Mouse (Mus musculus) CD4-positive naive resting alpha-beta T cell, adult 57 days (primary cell): Measurements from ENCODE around the gene Tmod4. TPM values are rescaled to one million over a fixed set of nuclear protein-coding genes. Genes with fewer than 3 reads are reported as not detected.

Experiments used
- total RNA-seq: library from RNA; stranded (reverse); gene quantifications from one replicate; pipeline ENCODE4 v1.2.4, GENCODE M21; 2023

The Tmod4 gene
- 1.7 TPM for total RNA-seq

DNA sequence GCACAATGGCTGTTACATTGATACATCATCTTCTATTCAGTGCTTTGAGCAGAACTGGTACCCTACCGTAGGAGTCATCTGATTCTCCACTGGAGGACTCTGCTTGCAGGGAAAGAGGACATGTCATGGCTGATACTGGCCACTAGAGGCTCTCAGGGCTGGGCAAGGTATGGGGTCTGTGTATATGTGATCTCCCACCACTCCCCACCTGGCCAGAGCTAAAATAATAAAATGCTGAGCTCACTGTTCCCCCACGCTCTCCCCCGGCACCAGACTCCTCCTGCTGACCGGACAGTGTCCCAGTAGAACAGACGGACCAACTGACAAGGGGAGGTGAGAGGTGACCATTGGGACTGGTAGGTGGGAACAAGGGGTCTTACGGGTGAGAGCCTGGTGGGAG, at the start of gene Tmod4:
Gene Tmod4, plus strand, starts transcription at position 231 of the 400 bp plus-strand sequence.

GRCm38 (mm10) chr3:95106338-95107117, 17.7 kb upstream of the Tmod4 start, which contains the start of gene Pip5k1a:
Pip5k1a (minus strand) TSS chr3:95106930.

GRCm38 (mm10) chr3:95110911-95111726, 13.2 kb upstream of the Tmod4 start, which contains the start of gene Vps72:
Vps72 (plus strand) TSS chr3:95111022.

DNA sequence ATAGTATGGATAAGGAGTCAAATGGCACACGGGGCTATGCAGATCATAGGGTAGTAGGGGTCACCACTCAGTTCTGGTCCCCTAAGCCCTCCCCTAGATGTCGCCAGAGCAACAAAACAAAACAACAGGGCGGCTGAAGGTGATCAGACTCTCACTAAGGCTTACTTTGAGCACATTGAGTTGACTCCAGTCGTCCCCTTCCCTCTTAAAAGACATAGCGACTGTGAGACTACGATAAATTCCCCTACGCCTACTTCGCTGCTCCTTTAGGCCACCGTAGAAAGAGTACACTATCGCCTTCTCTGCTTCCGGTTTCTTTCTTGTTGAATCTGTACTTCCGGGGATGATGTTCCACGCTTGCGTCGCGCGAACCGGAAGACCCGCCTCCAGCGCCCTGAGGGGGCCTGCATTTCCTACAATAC, 9.4 kb downstream of the Tmod4 start, which contains the start of the genes Scnm1 and Lysmd1:
Gene Scnm1, minus strand, starts transcription at position 332 of the 422 bp plus-strand sequence.
Gene Lysmd1, plus strand, starts transcription at position 409 of the 422 bp plus-strand sequence.

DNA sequence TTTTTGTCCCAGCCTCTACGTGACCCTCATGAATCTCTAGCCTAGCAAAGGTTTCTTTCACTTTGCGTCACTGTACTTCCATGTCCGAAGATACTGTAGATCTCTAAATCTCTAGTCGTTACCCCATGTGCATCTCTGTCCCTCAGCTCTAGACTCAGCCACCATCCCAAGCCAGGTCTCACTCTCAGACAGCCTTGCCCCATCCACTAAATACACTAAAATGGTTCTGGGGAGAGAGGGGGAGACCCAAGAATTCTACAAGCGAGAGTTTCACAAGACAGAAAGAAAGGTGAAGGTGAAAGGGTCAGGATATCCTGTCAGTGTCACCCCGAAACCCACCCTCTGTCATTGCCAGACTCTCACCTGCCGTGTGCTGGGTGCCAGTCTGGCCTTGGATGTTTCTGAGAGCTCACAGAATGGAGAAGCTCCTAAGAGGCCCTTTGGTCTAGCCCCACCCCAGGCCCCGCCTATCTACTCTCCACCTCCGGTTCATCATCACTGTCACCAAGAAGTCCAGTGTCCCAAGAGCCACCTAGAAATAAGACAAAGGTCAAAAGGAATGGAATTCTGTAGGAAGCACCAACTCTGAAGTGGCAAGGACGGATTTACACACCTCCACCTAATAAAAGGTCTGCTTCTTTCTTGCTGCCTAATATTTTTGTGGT, 17.8 kb downstream of the Tmod4 start, which contains the start of gene Tnfaip8l2:
Gene Tnfaip8l2, minus strand, starts transcription at position 409 of the 665 bp plus-strand sequence.

GRCm38 (mm10) chr3:95159987-95160963, 36.0 kb downstream of the Tmod4 start, which contains the start of gene Sema6c:
Sema6c (plus strand) TSS chr3:95160457.

Other genes with a start within 250 kb of the Tmod4 start
- 200 TPM for gene Psmb4, start 237.5 kb upstream of the Tmod4 start, total RNA-seq
- 1.6 TPM for gene Selenbp1, start 191.4 kb upstream of the Tmod4 start, total RNA-seq
- 30.4 TPM for gene Rfx5, start 170.4 kb upstream of the Tmod4 start, total RNA-seq
- gene Pi4kb, start 149.7 kb upstream of the Tmod4 start, total RNA-seq = 50.0 TPM
- 67.3 TPM for gene Zfp687, start 109.0 kb upstream of the Tmod4 start, total RNA-seq
- 130 TPM for gene Psmd4, start 81.9 kb upstream of the Tmod4 start, total RNA-seq
- 43.9 TPM for gene Pip5k1a, start 17.5 kb upstream of the Tmod4 start, total RNA-seq
- gene Vps72, start 13.5 kb upstream of the Tmod4 start, total RNA-seq = 46.8 TPM
- gene Scnm1, start 9.5 kb downstream of the Tmod4 start, total RNA-seq = 91.4 TPM
- 6.5 TPM for gene Lysmd1, start 9.6 kb downstream of the Tmod4 start, total RNA-seq
- 102 TPM for gene Tnfaip8l2, start 17.9 kb downstream of the Tmod4 start, total RNA-seq
- 2.5 TPM for gene Sema6c, start 36.0 kb downstream of the Tmod4 start, total RNA-seq
- gene Gabpb2, start 93.4 kb downstream of the Tmod4 start, total RNA-seq = 67.0 TPM
- gene Cdc42se1, start 104.3 kb downstream of the Tmod4 start, total RNA-seq = 244 TPM
- gene Mllt11, start 107.7 kb downstream of the Tmod4 start, total RNA-seq = 7.0 TPM
- gene Gm128, start 117.1 kb downstream of the Tmod4 start, total RNA-seq = not detected
- not detected for gene Bnipl, start 126.7 kb downstream of the Tmod4 start, total RNA-seq
- 20.9 TPM for gene Mindy1, start 156.9 kb downstream of the Tmod4 start, total RNA-seq
- 8.8 TPM for gene Prune1, start 157.6 kb downstream of the Tmod4 start, total RNA-seq
- gene Anxa9, start 182.7 kb downstream of the Tmod4 start, total RNA-seq = 0.71 TPM
- gene Cers2, start 190.3 kb downstream of the Tmod4 start, total RNA-seq = 106 TPM
- 33.3 TPM for gene Setdb1, start 232.7 kb downstream of the Tmod4 start, total RNA-seq